Mouse (Mus musculus): Measurements from ENCODE around the gene Sept7.
"Not testable (repeated sequence)": the region's sequence is repeated elsewhere in the genome, so short reads cannot be mapped to it uniquely, and the experiment has no call there.

The Sept7 gene

GRCm38 (mm10) chr9:25252283-25252726, at the start of gene Sept7:
Gene Sept7 (plus strand): TSS chr9:25252439.
- DNase-seq (ENCODE audit: low spot score in 2 of 2), result peak; percentile 99

GRCm38 (mm10) chr9:25208087-25208803, 44.0 kb upstream of the Sept7 start:
- peak; percentile 56 to 78 for DNase-seq (ENCODE audit: low spot score in 2 of 2)

- DNase-seq (ENCODE audit: low spot score in 2 of 2), result no peak
These were observed 39.7 kb upstream of the Sept7 start for GRCm38 (mm10) chr9:25212309-25213163.

GRCm38 (mm10) chr9:25213164-25213557, 39.1 kb upstream of the Sept7 start:
- DNase-seq (ENCODE audit: low spot score in 2 of 2), result no peak

- DNase-seq (ENCODE audit: low spot score in 2 of 2), result no peak
These were observed 36.8 kb upstream of the Sept7 start for GRCm38 (mm10) chr9:25215411-25215810.

GRCm38 (mm10) chr9:25216210-25216609, 36.0 kb upstream of the Sept7 start:
- DNase-seq (ENCODE audit: low spot score in 2 of 2), result no peak

GRCm38 (mm10) chr9:25218954-25219353, 33.3 kb upstream of the Sept7 start:
- no peak for DNase-seq (ENCODE audit: low spot score in 2 of 2)

GRCm38 (mm10) chr9:25219882-25220281, 32.4 kb upstream of the Sept7 start:
- peak in 1 of 2 experiments; percentile 68 for DNase-seq (ENCODE audit: low spot score in 2 of 2)

GRCm38 (mm10) chr9:25224959-25225358, 27.3 kb upstream of the Sept7 start:
- DNase-seq (ENCODE audit: low spot score in 2 of 2), result peak in 1 of 2 experiments; percentile 57

- no peak for DNase-seq (ENCODE audit: low spot score in 2 of 2)
These were observed 22.5 kb upstream of the Sept7 start for GRCm38 (mm10) chr9:25229740-25230139.

- DNase-seq (ENCODE audit: low spot score in 2 of 2), result no peak
These were observed 21.8 kb upstream of the Sept7 start for GRCm38 (mm10) chr9:25230213-25231039.

- no peak for DNase-seq (ENCODE audit: low spot score in 2 of 2)
These were observed 11.2 kb upstream of the Sept7 start for GRCm38 (mm10) chr9:25241065-25241464.

- DNase-seq (ENCODE audit: low spot score in 2 of 2), result not testable (repeated sequence)
These were observed 10.5 kb upstream of the Sept7 start for GRCm38 (mm10) chr9:25241783-25242182.

GRCm38 (mm10) chr9:25242266-25242665, 10.0 kb upstream of the Sept7 start:
- DNase-seq (ENCODE audit: low spot score in 2 of 2), result no peak

GRCm38 (mm10) chr9:25243926-25244657, 8.1 kb upstream of the Sept7 start:
- no peak for DNase-seq (ENCODE audit: low spot score in 2 of 2)

GRCm38 (mm10) chr9:25245125-25245524, 7.1 kb upstream of the Sept7 start:
- no peak for DNase-seq (ENCODE audit: low spot score in 2 of 2)

GRCm38 (mm10) chr9:25246508-25246907, 5.7 kb upstream of the Sept7 start:
- DNase-seq (ENCODE audit: low spot score in 2 of 2), result no peak

GRCm38 (mm10) chr9:25251174-25251573, 1.1 kb upstream of the Sept7 start:
- DNase-seq (ENCODE audit: low spot score in 2 of 2), result no peak

GRCm38 (mm10) chr9:25251611-25252282, 492 bp upstream of the Sept7 start:
- DNase-seq (ENCODE audit: low spot score in 2 of 2), result peak; percentile 91 to 94

- DNase-seq (ENCODE audit: low spot score in 2 of 2), result peak; percentile 57 to 63
These were observed 679 bp downstream of the Sept7 start for GRCm38 (mm10) chr9:25252759-25253477.

Data from frontal cortex, postnatal 36 days (tissue).